Mouse (Mus musculus): Measurements from ENCODE around the gene Ripk4.

DNA sequence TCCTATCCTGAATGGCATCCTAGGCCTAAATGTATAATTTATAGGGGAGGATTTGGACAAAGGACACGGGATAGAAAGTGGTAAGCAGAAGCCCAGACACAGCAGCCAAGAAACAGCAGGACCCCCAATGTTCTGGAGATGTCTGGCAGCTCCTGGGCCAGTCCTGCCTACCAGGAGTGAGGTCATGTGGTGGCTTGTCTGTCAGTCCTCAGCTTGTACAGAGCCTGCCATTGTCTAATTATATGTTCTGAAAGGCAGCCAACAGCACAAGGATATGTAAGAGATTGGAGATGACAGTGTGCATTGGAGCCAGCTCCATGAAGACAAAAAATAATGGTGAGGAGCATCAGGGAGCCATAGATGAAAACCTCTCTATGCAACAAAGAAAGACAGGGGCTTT is 61.7 kb downstream of the Ripk4 start:
- TF ChIP-seq TAL1 (IDR thresholded peaks at IDR 0.05; ENCODE audit: low read length) = no peak
- no peak for TF ChIP-seq GATA1 (IDR thresholded peaks at IDR 0.05; ENCODE audit: low read length)
